Mouse (Mus musculus): ENCODE results near the gene Gsc2.
A peak's percentile ranks its signal among the peaks of the same experiment; 100 is the strongest.
"Not testable (repeated sequence)": the region's sequence is repeated elsewhere in the genome, so short reads cannot be mapped to it uniquely, and the experiment has no call there.

The Gsc2 gene

DNA sequence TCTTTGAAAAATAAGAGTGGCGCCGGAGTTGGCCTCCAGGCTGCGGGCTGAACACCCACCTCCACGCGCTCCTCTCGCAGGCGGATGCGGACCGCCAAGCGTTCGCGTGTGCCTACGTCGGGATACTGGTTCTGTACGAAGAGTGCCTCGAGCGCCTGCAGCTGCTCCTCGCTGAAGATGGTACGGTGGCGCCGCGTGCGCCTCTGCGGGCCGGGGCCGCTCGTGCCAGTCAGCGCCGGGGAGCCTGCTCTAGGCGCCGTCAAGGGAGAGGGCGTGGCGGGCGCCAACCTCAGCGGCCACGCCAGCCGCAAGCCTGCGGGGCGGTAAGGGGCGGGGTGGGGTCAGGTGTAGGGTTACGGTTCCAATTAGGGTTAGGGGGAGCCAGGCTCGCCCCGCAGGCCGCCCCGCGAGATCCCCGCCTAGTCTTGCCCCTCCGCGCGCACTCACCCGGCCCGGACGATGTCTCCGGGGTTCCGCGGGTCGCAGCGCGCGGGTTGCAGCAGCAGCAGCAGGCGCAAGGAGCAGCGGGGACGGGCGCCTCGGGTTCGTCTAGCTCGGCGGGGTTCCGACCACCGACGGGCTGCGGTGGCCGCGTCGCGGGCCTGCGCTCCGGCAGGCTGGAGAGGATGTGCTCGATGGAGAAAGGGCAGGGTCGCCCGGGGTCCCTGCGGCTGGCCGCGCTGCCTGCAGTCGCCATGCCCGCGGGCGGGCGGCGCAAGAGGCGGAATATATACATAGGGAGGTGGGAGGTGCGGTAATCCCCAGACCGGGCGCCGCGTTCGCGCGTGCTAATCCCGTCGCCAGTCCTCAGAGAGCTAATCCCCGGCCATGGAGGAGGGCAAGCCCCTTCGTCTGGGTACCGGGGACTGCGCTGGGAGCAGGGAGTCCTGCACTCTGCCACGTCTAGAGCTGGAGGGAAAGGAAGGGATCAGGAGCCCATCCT is at the start of gene Gsc2:
TSS of gene Gsc2 (minus strand) at position 753 of the 943 bp plus-strand sequence.
- DNase-seq (ENCODE audit: low read depth, low spot score), result peak; percentile 54

DNA sequence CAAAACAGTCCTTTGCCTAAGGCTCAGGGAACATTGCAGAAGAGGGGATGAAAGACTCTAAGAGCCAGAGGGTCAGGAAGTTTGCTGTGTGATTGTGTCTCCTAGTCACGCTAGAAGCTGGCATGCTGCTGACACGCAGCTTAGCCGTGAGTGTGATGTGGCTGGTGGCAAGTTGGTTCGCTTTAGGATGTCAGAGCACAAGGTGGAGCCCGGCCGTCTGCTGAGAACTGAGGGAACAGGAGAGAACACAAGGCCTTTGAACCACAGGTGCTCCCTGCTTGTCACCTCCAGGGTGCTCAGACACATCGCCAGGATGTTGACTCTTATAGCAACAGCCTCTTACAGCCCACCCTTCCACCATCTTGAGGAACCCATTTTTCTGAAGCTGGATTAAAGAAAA is 47.2 kb upstream of the Gsc2 start:
- no peak for DNase-seq (ENCODE audit: low read depth, low spot score)

DNA sequence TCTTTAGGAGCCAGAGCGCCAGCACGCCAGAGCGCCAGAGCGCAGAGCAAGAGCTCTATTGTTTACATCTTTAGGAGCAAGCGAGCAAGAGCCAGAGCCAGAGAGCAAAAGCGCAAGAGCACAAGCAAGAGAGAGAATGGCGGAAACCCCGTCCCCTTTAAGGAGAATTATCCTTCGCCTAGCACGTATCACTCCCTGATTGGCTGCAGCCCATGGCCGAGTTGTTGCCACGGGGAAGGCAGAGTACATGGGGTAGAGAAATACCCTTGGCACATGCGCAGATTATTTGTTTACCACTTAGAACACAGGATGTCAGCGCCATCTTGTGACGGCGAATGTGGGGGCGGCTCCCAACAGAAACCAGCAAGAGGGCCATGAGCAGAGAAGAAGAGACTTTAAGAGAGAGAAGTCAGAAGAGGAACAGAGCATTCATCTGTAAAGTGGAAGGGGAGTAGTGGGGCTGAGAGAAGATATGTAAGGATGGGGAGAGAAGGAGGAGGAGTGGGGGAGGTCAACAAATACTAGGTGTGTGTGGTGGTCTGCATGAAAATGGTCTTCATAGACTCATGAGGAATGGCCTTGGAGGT is 41.3 kb upstream of the Gsc2 start:
- DNase-seq (ENCODE audit: low read depth, low spot score), result not testable (repeated sequence)

DNA sequence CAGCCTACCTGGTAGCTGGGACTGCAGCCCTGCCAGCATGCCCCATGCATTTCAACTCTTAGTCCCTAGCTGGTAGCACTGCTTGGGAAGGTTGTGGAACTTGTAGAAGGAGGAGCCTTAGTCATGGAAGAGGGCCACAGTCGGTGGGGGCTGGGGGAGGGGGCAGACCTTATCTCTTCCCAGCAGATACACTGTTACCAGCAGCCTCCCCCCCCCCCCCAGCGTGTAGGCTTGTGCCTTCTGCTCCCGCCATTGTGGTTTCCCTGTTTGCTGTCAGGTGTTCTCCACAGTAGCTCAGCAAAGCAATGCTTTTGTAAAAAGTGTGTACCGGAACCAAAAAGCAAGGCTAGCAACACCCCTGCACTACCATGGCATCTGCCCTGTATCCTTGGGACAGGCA is 36.8 kb upstream of the Gsc2 start:
- DNase-seq (ENCODE audit: low read depth, low spot score), result no peak

DNA sequence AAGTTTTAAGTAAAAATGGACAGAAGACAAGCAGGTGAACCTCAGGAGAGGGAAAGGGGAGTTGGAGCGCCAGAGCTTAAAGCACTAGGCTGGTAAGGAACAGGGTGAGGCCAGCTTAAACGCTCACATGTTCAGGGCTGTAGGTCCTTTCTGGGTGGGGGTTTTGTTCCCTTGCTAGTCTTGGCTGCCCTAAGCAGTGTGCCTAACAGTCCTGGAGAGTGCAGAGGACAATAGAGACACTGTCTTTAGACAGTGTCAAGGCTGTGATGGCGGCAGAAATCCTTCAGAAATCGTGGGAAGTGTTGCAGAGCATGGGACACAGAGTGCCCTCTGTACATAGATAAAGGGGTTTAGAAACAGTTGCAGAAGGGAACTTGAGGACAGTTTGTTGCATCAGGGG is 35.2 kb upstream of the Gsc2 start:
- DNase-seq (ENCODE audit: low read depth, low spot score), result no peak

DNA sequence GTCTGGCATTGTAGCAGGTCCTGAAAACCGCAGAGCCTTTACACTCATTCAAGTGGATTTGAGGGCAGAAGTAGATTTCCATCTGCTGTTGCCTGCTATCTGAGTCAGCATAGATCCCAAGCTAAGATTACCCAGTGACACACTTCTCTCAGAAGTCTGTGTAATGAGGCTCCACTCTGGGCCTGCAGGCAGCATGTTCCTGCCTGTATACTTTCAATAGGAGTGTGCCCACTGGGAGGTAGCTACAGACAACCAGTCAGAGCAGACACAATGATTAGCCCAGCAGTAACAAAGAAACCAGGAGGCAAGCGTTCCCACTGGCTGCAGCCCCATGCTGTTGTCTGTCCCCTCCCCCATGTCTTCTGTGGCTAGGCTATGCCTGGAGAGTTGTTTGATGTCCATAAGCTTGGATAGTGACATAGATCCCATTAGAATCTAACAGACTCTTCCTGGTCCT is 34.6 kb upstream of the Gsc2 start:
- no peak for DNase-seq (ENCODE audit: low read depth, low spot score)

DNA sequence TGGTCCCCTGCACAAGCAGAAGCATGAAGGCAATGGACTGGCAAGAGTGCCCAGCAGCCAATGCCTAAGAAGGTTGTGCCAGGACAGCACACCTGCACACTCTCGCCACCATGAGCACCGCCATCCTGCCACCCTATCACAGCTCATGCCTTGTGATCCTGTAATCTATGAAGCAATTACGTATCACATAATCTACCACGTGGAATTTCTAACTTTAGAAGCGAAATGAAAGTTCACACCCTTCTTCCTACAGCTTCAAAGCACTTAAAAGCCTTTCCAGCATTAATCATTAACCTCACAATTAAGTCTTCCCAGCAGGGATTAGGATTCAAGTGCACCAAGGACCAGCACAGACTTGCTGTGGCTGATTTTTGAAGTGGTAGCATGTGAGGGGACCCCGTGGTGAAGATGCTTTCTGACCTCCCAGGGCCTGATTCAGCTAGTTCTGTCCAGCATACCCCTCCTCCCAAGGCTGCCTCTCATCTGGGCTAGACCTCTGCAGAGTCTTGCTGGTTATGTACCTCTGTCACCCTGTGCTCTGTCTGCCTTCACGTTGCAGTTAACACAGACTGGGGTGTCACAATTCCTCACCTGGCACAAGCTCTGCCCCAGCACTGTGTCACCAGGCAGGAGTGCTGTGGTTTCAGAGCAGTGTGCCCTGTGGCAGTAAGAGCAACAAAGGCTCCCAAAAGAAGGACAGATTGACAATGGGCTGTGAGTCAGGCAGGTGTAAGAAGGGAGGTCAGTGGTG is 30.4 kb upstream of the Gsc2 start:
- DNase-seq (ENCODE audit: low read depth, low spot score), result no peak

DNA sequence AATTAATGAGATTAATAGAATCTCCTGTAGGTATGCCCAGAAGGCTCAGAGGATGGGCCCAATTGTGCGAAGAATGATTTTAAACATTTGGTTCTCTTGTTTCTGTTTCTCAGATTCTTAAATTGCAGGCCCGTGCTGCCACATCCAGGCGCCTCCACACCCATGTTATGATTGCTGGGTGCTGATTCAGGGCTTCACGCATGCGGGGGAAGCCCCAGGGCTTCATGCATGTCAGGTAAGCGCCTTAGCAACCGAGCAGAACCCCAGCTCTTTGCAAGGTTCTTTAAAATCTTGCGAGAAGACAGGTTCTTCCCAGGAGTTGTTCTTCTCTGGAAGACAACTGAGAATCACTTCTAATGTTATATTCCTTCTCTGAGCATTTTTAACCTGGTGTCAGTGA is 28.6 kb upstream of the Gsc2 start:
- DNase-seq (ENCODE audit: low read depth, low spot score), result no peak

DNA sequence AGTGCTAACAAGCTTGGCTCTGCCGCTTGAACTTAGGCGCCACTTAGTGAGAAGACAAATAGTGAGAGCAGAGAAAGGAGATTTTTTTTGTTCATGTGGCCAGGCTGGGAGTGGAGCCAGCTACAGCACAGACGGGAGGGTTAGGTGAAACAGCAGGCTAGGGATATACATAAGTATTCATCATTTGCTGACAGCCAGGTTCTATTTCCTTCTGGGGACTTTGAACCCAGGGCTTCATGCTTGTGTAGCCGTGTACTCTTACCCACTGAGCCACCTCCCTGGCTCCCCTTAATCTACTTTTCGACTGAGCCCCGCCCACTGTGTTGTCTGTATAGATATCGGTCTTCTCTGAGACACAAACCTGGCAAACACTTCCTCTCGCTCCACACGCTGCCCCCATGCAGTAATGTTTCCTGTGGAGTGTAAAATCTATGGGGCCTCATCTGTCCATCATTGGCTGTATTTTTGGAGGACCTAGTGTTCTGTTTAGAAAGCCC is 24.4 kb upstream of the Gsc2 start:
- no peak for DNase-seq (ENCODE audit: low read depth, low spot score)

DNA sequence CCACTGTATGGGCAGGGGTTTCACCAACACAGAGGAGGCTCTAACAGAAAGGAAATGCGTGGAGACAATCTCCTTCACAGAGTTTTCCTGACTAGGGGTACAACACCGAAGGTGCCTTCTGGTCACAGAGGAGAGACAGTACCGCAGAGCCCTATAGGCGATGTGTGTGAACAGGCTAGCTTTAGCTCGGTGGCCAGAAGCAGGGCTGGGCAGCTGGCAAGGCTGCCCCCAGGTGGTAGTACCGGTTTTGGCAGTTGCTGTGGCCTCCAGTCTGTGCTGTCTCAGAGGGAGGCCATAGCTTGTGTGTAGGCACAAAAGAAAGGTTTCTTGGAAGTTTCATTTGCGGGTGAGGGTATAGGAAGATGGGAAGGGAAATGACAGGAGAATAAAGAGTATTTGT is 24.0 kb upstream of the Gsc2 start:
- DNase-seq (ENCODE audit: low read depth, low spot score), result peak; percentile 85

DNA sequence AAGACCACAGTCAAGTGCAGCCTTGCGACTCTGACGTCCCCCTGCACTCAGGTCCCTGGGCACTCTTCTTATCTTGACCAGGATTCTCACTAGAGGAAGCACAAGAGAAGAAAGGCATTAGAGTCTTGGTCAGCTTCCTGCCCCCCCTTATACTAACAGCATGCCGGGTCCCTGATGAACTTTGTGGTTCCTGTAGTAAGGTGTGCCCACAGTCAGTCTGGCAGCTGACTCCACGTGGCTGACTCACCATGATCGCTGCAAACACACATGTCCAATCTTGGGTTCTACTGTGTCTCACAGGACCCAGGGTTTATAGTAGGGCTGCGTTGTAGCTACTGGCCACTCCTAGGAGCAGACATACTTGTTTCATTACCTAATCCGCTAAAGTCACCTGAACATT is 23.3 kb upstream of the Gsc2 start:
- no peak for DNase-seq (ENCODE audit: low read depth, low spot score)

DNA sequence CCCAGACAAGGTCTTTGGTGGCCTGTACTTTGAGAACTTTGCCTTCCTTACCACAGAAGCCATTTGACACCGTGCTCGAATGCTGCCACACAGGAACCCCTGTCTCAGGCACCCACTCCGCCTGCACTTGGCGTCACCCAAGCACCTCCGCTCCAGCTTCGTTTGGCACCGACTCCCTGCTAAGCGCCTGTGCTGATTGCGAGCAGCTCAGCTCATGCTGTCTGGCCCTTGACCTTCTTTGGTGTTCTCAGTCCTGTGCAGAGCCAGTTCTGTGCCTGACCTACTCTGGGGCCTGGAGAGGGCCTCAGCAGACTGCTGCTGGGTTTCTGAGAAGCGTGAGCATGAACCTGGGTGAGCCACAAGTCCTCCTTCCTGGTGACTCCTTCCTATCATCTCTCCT is 21.9 kb upstream of the Gsc2 start:
- no peak for DNase-seq (ENCODE audit: low read depth, low spot score)

DNA sequence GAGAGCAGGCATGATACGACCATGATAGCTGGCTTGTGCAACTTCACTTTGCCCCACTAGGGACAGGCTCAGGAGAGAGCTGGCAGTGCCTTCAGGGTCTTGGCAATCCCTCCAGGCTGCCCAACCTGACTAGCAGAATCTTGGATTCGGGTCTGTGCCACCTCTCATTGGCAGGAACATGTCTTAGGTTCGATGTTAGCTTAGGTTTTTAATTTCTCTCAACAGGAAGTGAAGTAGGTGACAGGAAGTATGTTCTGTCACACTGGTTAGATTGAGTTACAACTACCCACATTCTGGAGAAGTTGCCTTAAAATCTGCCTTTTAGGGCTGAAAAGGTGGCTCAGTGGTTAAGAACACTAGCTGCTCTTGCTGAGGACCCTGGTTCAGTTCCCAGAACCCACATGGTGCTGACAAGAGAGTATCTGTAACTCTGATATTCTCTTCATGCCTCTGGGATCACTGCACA is 19.6 kb upstream of the Gsc2 start:
- peak; percentile 39 for DNase-seq (ENCODE audit: low read depth, low spot score)

DNA sequence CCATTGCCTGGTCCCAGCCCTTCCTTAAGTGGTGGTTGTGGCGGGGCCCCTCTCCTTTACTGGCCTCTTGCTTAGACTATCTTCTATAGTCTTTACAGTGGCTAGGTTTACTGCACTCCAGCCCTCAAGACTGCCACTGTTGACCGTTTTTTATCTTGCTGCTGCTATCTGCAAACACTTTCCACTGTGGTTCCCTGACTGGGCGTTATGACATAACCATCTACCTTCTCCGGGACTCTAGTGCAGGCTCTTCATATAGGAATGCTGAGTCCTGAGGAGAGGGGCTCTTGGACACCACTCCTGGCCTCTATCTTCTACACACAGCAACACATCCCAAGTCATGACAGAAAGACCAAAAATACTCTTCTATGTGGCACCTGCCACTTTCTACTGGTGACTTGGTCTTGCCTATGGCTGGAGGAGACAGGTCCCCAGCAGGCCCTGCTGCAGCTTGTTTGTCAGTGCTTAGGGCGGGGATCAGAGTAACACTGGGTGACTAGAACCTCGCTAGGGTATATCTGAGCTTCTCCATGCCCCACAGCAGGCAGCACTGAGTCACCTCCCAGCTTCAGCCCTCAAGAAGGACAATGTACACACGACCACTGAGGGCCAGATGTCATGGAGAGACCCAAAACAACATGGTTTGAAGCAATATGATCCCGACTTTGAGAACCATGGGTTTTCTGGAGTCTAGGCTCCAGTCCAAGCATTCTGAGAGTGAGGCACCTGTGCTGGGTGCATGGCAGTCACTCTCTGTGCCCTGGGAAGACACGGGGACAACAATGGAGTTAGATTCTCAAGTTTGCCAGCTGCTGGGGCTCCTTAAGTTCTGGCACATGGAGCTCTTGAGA is 19.0 kb upstream of the Gsc2 start:
- DNase-seq (ENCODE audit: low read depth, low spot score), result no peak

DNA sequence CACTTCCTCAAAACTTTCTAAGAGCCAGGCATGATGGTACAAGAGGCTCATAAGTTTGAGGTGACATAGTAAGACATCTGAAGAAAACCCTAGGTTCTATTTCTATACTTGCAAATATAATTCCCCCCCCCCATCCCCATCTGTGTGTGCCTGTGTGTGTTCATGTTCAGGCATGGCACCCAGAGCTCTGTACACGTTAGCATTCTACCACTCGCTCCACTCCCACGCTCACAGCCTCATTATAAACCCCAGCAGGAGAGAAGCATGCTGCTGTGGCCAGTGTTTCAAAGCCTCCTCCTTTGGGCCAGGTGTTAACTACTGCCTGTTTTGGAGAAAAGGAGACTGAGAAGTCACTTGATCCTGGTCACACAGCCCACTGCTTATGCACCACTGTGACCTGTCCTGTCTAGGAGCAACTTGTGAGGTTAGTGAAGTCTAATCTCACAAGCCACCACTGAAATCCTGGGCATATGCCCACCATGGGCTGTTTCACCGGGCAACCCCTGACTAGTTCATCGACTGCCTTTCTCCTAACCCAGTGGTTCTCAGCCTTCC is 17.1 kb upstream of the Gsc2 start:
- DNase-seq (ENCODE audit: low read depth, low spot score), result no peak

DNA sequence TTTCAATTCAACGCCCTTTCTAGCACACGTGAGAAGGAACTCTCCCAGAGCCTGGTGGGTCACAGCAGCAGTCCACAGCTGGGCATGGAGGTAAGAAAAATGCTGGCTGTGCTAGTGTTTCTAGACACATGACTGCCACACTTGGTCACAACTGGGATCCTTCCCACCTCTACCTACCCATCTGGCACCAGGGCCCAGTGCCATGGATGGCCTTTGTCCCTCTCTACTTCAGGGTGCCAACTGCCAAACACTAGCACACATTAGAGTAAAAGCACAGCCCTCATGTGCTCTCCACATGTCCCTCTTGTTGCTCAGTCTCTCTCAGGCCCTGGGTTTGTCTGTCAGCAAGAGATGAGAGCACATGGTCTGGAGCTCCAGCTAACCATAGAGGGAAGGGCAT is 14.8 kb upstream of the Gsc2 start:
- no peak for DNase-seq (ENCODE audit: low read depth, low spot score)

DNA sequence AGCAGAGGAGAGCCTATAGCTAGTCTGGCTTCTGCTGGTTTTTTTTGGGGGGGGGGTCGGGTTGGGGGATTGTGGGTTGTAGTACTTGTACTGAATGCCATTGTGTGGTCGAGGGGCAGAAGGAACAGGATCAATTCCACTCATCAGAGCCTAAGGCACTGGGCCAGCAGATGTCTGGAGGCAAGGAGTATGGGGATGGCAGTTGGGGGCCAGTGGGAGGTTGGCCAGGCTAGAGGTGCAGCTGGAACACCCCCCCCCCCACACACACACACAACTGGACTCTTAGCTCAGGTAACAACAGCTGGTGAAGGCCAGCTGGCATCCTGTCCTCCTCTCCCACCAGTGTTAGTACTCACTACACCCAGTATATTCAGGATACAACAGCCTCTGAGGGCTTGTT is 14.4 kb upstream of the Gsc2 start:
- DNase-seq (ENCODE audit: low read depth, low spot score), result no peak

DNA sequence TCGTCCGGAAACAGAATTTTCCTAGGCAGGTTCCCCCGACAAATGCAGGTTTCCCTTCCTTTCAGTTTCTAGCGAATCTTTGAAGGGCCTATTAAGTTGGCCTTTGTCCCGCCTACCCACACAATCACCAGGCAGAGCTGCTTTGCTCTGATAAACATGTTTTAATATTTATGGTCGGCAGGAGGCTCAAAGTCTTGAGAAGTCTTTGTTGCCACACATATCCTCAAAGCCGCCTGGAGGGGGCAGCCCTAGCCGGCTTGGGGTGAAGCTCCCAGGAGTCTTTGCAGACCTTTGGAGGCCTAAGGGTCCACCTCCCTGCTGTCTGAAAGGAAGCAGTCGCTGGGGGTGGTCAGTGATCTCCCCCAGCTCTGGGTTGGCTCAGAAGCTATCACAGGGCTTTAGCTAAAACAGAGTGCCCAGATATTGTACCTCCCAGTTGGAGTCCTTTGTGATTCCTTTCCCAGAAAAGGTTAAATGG is 13.8 kb upstream of the Gsc2 start:
- DNase-seq (ENCODE audit: low read depth, low spot score), result peak; percentile 91

DNA sequence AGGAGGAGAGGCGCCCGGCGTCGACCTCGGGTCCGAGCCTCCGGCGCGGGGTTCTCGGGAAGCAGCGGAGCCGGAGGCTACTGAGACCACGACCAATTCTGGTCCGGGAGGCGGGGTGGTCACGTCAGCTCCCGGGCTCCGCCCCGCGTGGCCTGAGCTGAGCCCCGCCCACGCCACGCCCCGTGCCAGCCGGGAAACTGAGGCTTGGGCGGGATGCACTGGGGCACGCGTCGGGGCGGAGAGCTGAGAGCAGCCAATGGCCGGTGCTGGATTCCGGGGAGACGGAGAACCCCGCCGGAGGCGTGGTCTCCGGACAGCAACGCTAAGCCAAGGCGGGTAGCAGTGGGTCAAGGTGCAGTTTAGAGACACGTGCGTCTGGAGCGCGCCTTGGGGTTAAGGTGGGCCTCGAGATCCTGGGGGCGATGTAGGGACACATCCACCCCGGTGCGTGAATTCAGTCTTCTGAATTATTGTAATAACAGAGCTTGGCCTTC is 13.3 kb upstream of the Gsc2 start, which contains the start of gene Slc25a1:
TSS of gene Slc25a1 (minus strand) at position 133 of the 494 bp plus-strand sequence.
- peak; percentile 69 for DNase-seq (ENCODE audit: low read depth, low spot score)

DNA sequence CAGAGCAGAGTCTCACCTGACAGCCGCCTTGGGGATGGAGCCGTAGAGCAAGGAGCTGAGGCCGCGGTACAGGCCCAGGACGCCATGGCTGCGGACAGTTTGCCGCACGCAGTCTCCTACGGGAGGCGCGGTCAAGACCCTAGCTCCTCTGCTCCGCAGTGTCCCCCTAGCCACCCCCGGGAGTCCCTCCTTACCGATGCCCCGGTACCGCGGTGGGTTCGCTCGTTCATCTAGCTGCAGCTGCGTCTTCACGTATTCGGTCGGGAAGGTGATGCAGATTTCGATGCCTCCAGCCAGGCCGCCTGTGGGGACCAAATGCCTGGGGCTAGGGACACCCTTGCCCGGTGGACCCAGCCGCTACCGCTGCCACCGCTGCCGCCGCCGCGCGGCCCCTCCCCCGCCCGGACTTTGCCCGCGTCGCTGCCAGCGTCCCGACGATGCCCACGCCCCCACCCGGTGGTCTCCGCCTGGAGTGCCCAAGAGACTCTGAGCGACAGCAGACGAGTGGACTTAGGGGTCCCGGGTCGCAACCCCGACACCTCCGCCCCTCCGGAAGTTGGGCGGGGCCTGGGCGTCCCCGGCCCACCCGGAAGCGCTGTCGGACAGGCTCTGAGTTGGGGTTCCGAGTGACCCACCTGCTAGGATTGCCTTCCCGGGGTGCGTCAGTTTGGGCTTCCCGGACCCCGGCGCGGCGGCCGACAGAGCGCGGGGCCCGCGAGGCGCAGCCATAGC is 12.7 kb upstream of the Gsc2 start:
- DNase-seq (ENCODE audit: low read depth, low spot score), result peak; percentile 59

Measured in CD4-positive, CD25-positive, alpha-beta regulatory T cell, adult 2 months (primary cell).